Mouse (Mus musculus): ENCODE data around the gene Mical2.

The Mical2 gene

DNA sequence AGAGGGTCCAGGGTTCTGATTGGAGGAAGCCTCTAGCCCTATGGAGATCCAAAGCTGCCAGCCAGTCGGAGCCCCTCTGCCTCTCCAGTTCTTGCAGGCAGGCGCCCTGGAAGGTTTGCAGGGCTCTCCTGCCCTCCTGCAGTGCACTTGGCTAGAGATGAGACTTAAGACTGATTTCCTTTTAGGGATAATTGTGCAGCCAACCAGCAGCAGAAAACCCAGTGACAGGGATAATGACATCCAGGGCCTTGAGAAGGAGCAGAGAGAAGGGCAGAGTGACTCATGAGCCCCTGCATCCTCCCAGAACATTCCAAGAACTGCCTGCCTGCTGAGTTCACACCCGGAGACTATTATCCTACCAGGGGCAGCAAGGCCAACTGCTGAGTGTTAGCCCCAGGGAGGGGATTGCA lies 228.2 kb downstream of the Mical2 start:
- no peak for DNase-seq (ENCODE audit: low read depth, low spot score)

DNA sequence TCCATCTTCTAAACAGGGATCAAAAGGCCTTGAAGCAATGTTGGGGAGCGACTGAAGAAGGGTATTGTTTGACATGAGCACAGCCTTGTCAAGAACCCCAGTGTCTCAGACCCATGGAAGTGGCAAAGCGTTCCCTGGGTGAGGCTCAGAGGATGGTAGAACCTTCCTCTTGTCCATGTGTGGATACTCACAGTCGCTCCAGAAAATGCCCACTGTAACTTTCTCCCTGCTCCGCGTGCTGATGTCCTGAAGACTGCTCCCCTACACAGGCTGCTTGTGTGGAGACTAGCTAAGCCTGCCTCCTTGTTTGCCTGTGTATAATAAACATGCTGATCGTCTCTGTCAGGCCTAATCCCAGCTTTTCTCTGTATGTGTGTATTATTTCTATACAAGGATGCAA lies 228.7 kb downstream of the Mical2 start:
- DNase-seq (ENCODE audit: low read depth, low spot score), result no peak

GRCm38 (mm10) chr7:112454951-112455350 lies 229.3 kb downstream of the Mical2 start:
- DNase-seq (ENCODE audit: low read depth, low spot score), result no peak

DNA sequence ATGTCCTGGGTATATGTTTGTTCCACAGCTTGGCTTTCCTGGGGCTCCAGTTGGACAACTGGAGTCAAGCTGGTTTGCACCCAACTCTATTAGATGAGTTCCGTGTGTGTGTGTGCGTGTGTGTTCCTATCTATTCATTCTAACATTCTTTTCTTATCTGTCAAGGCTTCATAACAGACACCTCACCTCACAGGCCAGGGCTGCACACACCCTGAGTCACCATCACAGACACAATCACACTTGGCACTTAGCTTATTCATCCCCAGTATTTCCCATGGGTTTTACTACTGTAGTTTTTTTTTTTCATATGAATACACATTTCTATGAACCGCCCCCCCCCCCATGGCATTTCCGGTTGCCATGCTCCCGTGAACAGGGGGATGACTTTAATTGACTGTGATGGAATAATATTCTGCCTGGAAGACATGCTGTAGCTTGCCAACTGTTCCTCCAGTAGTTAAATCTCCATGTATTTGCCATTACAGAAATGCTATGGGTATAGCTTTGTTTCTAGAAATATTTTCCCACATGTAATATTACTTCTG lies 230.0 kb downstream of the Mical2 start:
- no peak for DNase-seq (ENCODE audit: low read depth, low spot score)

- DNase-seq (ENCODE audit: low read depth, low spot score), result no peak
Observed at GRCm38 (mm10) chr7:112457373-112457772, 231.7 kb downstream of the Mical2 start.

DNA sequence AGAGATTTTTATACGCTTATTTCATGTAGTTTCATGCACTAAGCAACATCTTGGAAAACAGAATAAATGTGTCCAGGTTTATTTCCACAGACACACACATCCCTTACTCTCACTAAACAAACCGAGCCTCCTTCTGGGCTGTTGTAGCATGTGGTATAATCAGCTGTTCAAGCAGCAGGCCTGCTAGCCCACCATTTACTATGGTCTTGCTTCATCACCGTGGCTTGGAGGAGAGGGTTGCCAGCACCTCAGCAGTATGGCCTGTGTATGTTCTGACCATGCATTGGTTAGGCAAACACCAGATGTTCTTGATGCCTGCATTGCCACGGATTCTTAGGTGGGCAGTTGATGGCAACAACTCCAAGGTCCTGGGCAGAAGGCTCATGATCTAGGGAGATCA lies 232.3 kb downstream of the Mical2 start:
- DNase-seq (ENCODE audit: low read depth, low spot score), result no peak

DNA sequence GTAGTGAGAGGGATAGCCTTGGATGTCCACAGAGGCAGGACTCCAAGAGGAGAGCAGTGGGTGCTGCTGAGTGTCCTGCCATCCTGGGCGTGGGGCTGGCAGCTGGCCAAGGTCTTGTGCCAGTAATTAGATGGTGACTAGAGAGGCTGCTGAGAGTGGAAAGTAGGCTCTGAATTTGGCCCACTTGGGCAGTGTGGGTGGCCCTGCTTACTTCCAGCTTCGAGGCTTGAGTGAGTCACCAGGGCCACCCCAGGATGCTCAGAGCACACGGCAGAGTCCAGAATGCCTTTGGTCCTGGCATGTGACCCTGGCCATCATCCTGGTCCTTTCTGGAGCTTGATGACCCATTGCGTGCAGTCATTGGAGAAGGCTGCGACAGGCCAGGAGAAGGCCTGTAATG lies 232.8 kb downstream of the Mical2 start:
- no peak for DNase-seq (ENCODE audit: low read depth, low spot score)

Data from A20 (cell line).